Mouse (Mus musculus) kidney, postnatal 0 days (tissue): ENCODE measurements around the gene Lpgat1. TPM values are rescaled to one million over a fixed set of nuclear protein-coding genes. Genes with fewer than 3 reads are reported as not detected.

Experiments used
- ATAC-seq: fragments of 200-750 bp; cut with Nextera tagmentation; replicated peaks from 2 replicates; pipeline ENCODE4 v1.8.0; 2017; ENCODE audit warnings: low read depth, moderate number of reproducible peaks, moderate TSS enrichment, moderate library complexity; ENCODE audit not compliant: low FRiP score
- DNase-seq: peaks from one replicate; pipeline ENCODE4 v3.0.0-alpha.2; 2016; ENCODE audit warnings: low spot score
- H3K27ac ChIP-seq: fragments of 300-500 bp; sonication (generic); 2 replicates; pipeline ENCODE4 v1.5.1; 2014; ENCODE audit warnings: mild to moderate bottlenecking
- H3K27me3 ChIP-seq: fragments of 300-500 bp; sonication (generic); 2 replicates; pipeline ENCODE4 v1.6.1; 2014; ENCODE audit warnings: low read length, mixed read lengths; ENCODE audit not compliant: insufficient read depth
- H3K36me3 ChIP-seq: fragments of 300-500 bp; sonication (generic); 2 replicates; pipeline ENCODE4 v1.6.1; 2014; ENCODE audit warnings: low read length, mixed read lengths; ENCODE audit not compliant: insufficient read depth
- H3K4me1 ChIP-seq: fragments of 300-500 bp; sonication (generic); replicated peaks from 2 replicates; pipeline ENCODE4 v1.6.1; 2014; ENCODE audit warnings: antibody characterized with exemption, low read length, mixed read lengths; ENCODE audit not compliant: insufficient read depth
- H3K4me2 ChIP-seq: fragments of 300-500 bp; sonication (generic); 2 replicates; pipeline ENCODE4 v1.6.1; 2014; ENCODE audit warnings: mild to moderate bottlenecking, low read length, moderate library complexity, mixed read lengths
- H3K4me3 ChIP-seq: fragments of 300-500 bp; sonication (generic); replicated peaks from 2 replicates; pipeline ENCODE4 v1.5.1; 2014; ENCODE audit warnings: low read depth, low read length
- H3K9ac ChIP-seq: fragments of 300-500 bp; sonication (generic); 2 replicates; pipeline ENCODE4 v1.6.1; 2014; ENCODE audit warnings: low read depth, low read length
- H3K9me3 ChIP-seq: fragments of 300-500 bp; sonication (generic); replicated peaks from 2 replicates; pipeline ENCODE4 v1.6.1; 2016; ENCODE audit warnings: low read length, inconsistent platforms, mixed read lengths
- CTCF ChIP-seq: IDR thresholded peaks from 2 replicates; pipeline ENCODE4 v1.5.1; 2016; ENCODE audit warnings: antibody characterized with exemption, low read depth, mild to moderate bottlenecking, moderate library complexity
- WGBS: fragments of 180-500 bp; shearing (Covaris S2); extraction: QIAGEN DNeasy Blood & Tissue Kit; methylation state at CpG from one replicate; pipeline ENCODE4 v1.1.7; 2014; 5-methylcytosine and 5-hydroxymethylcytosine counted together
- polyA plus RNA-seq: library from polyadenylated mRNA; unstranded; fragments of >200 nt; fragmentation: Nextera tagmentation; extraction: Ambion mirVana; gene quantifications from 2 replicates; pipeline ENCODE4 v1.2.1, GENCODE M21; 2015

Lpgat1 gene
- polyA plus RNA-seq, 1 experiment from 2014 or later, result 37.1 TPM

DNA sequence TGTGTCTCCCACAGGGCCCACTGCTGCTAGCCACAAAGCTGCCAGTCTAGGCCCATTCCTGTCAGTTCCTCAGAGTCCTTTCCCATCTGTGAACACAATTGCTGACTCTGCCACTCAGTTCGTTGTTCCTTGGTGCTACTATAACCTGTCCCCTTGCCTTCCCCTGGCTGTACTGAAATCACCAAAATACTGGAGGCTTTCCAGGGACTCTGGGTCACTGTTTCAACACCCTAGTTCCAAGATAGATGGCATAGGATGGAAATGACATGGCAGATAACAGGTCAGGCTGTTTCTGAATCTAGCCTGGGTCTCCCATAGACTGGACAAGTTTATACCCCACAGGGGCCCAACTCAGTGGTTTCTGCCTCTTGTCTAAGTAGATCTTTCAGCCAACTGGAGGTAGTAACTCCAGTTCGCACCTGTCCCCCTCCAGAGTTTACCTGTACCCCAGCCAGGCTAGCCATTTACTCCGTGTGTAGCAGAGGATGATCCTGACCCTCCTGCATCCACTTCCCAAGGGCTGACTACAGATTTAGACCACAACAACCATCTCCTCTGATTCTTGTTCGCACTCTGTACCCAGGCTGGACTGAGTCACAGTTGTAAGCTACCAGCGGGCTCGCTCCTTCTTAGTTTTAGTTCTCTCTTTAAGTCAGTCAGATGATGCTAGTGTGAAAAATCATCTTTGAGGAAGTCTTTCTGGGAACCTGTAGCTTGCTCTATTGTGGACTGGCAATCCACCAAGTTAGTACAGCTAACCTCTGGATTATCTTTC, 23.1 kb downstream of the Lpgat1 start:
- Histone ChIP-seq H3K4me3 (no peak overlapping the region), H3K27ac (no peak overlapping the region), H3K27me3 (no peaks in the 10 kb centered on the region), H3K4me1 (no peaks in the 10 kb centered on the region), H3K36me3 (no peaks in the 10 kb centered on the region), H3K4me2 (no peak overlapping the region), H3K9me3 (no peaks in the 10 kb centered on the region), H3K9ac (no peak overlapping the region)
- ATAC-seq (no peak), DNase-seq (no peak)
- TF ChIP-seq CTCF, result no peak
- 88% methylated on average over 6 of the region's 6 CpGs for WGBS

DNA sequence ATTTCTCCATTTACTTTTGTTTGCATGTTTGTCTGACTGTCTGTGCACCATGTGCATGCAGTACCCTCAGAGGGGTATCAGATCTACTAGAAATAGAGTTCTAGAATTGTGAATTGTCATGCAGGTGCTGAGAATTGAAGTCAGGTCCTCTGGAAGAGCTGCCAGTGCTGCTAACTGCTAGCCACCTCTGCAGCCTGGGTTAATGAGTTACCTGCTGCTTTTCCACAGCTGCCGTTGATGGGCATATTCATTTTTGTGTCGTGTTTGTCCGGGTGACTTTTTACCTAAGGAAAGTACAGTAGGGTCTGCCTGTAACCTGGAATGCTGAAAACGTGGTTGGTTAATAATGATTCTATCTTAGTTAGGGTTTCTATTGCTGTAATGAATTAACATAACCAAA, 24.0 kb downstream of the Lpgat1 start:
- H3K9ac ChIP-seq, result no peak overlapping the region
- ATAC-seq (no peak), DNase-seq (no peak)
- H3K4me1 ChIP-seq, result no peaks in the 10 kb centered on the region
- no peaks in the 10 kb centered on the region for H3K27me3 ChIP-seq
- no peaks in the 10 kb centered on the region for H3K36me3 ChIP-seq
- no peaks in the 10 kb centered on the region for H3K9me3 ChIP-seq
- 64% methylated on average over 4 of the region's 4 CpGs for WGBS
- no peak for TF ChIP-seq CTCF
- no peak overlapping the region for H3K4me2 ChIP-seq
- H3K4me3 ChIP-seq, result no peak overlapping the region
- H3K27ac ChIP-seq, result no peak overlapping the region

DNA sequence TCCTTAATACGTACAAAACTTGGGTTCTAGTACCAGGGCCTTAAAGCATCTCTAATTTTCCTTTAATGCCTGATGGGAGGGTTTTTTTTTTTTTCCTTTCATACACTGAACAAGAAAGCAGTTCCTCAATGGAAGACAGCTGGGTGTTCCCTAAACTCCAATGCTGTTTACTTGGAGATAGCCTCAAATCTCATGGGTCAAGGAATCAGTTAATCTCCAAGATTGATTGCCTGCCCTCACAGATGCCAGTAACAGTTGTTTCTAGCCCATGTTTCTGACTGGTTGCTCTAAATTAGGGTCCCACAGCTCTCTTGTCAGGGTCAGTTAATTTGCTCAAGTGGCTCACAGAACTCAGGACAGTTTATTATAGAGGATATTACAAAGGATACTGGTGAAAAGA, 30.8 kb downstream of the Lpgat1 start:
- H3K4me1 ChIP-seq, result no peaks in the 10 kb centered on the region
- no peak overlapping the region for H3K4me3 ChIP-seq
- H3K27me3 ChIP-seq, result no peaks in the 10 kb centered on the region
- no peak overlapping the region for H3K27ac ChIP-seq
- peak; percentile 18 for DNase-seq
- TF ChIP-seq CTCF, result no peak
- 44% methylated on average over 1 of the region's 1 CpGs for WGBS
- H3K36me3 ChIP-seq, result no peaks in the 10 kb centered on the region
- H3K9ac ChIP-seq, result no peak overlapping the region
- no peak overlapping the region for H3K4me2 ChIP-seq
- no peaks in the 10 kb centered on the region for H3K9me3 ChIP-seq
- ATAC-seq, result no peak

DNA sequence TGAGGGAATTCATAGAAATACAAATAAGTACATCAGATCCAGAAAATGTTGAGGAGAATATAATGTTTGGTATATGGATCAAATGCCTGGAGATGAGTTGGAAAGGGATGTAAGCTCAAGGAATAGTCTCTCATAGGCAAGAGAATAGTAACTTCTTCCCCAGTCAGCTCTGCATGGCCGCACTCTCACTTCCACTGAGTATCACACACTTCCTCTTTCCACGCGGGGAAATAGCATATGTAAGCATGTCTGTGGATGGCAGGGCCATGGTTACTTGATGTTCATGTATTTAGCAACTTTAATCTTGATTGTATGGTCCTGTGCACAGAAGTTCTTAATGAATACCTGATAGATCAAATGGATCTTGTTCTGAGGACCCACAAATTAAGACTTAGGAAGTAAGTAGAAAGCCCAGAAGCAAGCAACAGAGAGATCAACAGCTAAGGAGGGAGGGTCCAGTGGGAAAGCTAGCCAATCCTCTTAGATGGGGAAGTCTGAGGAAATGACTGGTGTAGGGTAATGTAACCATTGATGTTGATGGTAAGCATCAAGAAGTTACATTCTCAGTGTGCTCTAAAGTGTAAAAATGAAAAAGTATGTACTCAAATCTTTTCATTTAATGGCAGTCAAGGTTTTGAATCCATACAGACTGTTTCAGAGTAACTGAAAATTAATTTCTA, 39.0 kb downstream of the Lpgat1 start:
- DNase-seq (no peak), ATAC-seq (no peak)
- Histone ChIP-seq H3K27me3 (no peaks in the 10 kb centered on the region), H3K4me2 (no peak overlapping the region), H3K9ac (no peak overlapping the region), H3K4me3 (no peak overlapping the region), H3K36me3 (peaks cover 23% of the 10 kb centered on the region; the same call in 1 of the 2 replicates), H3K4me1 (no peaks in the 10 kb centered on the region), H3K27ac (no peak overlapping the region), H3K9me3 (no peaks in the 10 kb centered on the region)
- 90% methylated on average over 3 of the region's 3 CpGs for WGBS
- TF ChIP-seq CTCF, result no peak

DNA sequence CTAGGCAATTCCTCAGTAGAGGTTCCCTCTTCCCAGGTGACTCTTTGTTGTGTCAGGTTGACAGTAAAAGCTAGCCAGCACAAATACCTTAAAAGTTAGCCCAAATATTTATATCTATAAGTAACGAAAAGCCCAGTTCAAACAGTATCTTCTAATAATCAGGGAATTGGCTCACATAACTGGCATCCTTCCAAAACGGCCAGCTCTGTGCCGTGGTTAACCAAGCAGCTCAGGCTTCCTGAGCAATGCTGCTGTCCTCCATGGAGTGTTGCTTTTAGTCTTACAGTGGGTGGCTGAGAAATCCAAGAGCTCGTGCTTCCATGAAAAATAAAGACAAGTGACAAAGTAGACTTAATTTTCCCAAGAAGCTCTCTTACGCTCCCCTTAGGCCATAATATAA, 56.5 kb downstream of the Lpgat1 start:
- Histone ChIP-seq H3K4me2 (no peak overlapping the region), H3K4me1 (no peaks in the 10 kb centered on the region), H3K27me3 (no peaks in the 10 kb centered on the region), H3K27ac (no peak overlapping the region), H3K9ac (no peak overlapping the region), H3K9me3 (no peaks in the 10 kb centered on the region), H3K36me3 (peaks cover 37% of the 10 kb centered on the region), H3K4me3 (no peak overlapping the region)
- ATAC-seq (no peak), DNase-seq (no peak)
- WGBS, result 66% methylated on average over 5 of the region's 5 CpGs
- TF ChIP-seq CTCF, result no peak

DNA sequence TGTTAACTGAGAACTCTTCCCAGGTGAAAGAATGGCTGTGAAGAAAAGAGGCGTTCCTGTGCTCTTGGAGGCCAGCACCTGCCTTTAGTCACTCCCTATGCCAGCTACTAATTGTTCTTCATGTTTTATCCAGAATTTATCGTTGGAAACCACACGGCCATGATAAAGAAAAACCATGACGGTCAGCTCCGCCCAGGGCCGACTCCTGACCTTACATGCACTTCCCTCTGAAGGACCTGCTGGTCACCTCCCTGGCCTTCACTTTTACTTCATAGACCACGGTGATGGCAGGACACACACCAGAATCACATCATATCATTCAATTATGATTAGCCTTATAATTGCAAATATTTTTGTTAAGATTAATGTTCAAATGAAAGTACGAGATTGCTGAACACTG, 57.5 kb downstream of the Lpgat1 start:
- H3K4me2 ChIP-seq, result no peak overlapping the region
- H3K36me3 ChIP-seq, result peaks cover 40% of the 10 kb centered on the region
- DNase-seq, result no peak
- no peak overlapping the region for H3K27ac ChIP-seq
- 88% methylated on average over 8 of the region's 8 CpGs for WGBS
- no peaks in the 10 kb centered on the region for H3K27me3 ChIP-seq
- H3K9me3 ChIP-seq, result no peaks in the 10 kb centered on the region
- no peaks in the 10 kb centered on the region for H3K4me1 ChIP-seq
- H3K4me3 ChIP-seq, result no peak overlapping the region
- H3K9ac ChIP-seq, result no peak overlapping the region
- TF ChIP-seq CTCF, result no peak
- no peak for ATAC-seq
